Mouse (Mus musculus) layer of hippocampus, postnatal 25 days (tissue): ENCODE results near the gene Serpina3n. TPM values are rescaled to one million over a fixed set of nuclear protein-coding genes. Genes with fewer than 3 reads are reported as not detected.
"Not testable (repeated sequence)": the region's sequence is repeated elsewhere in the genome, so short reads cannot be mapped to it uniquely, and the experiment has no call there.

Experiments
- DNase-seq, 2 experiments: peaks; one replicate each; pipeline ENCODE4 v3.0.0; 2022; ENCODE audit warnings: mixed read lengths in 2 of 2, low spot score in 1 of 2; ENCODE audit errors: extremely low spot score in 1 of 2
- total RNA-seq, 2 experiments: library from RNA; stranded (reverse); gene quantifications; 2 replicates each; pipeline ENCODE4 v1.2.3; 2021

Gene Serpina3n
- 10 to 100 TPM; 72.2 to 78.7 TPM for total RNA-seq

DNA sequence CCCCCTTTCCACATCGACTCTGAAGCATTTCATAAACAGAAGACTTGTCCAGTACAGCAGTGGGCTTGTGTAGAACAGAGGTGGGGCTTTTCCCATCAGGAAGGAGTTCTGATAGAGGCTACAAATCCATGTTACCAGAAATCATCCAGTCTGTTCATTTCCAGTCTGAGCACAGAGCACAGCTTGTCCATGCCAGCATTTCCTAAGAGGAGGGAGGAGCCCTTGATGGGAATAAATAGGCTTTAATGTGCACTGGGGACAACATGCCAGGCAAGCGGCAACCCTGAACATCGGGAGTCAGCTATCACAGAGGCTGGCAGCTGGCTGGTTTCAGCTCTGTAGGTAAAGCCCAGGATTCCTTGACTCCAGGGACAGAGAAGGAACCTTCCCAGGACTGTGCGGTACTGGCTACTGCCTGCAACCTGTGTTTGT lies at the start of gene Serpina3n:
Serpina3n (plus strand) TSS at position 276 of the 432 bp plus-strand sequence.
- peak in 1 of 2 experiments; percentile 27 for DNase-seq

DNA sequence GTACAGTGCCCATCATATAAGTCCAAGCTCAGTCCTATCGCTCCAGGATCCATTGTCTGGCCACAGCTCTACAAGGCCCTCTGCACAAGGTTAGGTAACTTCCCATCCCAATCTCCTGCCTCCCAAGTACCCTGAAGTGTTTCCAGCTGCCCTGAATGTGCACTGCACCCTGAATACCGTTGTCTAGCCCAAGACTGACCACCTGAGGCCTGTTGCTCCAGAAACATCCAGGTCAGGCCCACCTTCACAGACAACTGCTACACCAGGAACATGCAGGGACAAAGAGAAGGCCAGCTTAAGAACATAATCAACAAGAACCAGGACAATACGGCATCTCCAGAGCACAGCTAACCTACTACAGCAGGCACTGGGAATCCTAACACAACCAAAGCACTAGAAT lies 36.5 kb upstream of the Serpina3n start:
- DNase-seq, result no peak

- DNase-seq, result not testable (repeated sequence)
Measured at GRCm38 (mm10) chr12:104377179-104377578, 29.4 kb upstream of the Serpina3n start.

DNA sequence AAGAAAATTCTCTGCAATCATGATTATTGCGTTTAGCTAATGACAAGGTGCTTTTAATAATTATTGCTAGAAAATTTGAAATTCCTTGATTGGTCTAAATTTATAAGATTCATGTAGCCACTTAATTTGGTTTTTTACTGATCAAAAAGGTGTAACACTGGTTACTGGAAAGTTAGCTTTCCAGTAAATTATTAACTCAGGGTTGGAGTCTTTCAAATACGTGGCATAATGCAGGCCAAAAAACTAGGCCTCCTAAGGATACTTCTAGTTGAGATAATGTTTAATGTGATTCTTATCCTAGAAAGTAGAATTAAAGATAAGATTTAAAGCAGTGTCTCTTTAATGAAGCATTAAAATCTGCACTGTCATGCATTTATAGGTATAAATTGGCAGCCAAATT lies 28.2 kb upstream of the Serpina3n start:
- not testable (repeated sequence) for DNase-seq

DNA sequence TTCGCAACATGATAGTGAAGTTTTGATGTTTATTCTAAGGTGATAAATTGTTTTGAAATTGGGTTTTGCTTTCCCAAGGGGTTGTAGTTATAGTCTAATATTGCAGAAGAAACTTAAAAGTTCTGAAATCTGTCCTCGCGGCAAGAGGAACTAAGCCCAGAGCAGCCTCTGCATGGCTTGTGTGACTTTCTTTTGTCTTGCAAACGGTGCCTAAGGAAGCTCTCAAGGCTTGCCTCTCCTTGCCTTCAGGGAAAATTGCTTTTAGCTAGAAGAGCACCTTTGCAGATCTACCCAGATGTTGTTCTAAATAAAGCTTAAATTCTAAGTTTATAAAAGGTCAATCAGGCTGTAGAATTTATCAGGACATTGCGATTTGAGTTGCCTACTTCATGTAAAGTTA lies 27.7 kb upstream of the Serpina3n start:
- not testable (repeated sequence) for DNase-seq

GRCm38 (mm10) chr12:104379856-104380255 lies 26.7 kb upstream of the Serpina3n start:
- no peak for DNase-seq

- not testable (repeated sequence) for DNase-seq
Measured at GRCm38 (mm10) chr12:104381071-104381604, 25.4 kb upstream of the Serpina3n start.

DNA sequence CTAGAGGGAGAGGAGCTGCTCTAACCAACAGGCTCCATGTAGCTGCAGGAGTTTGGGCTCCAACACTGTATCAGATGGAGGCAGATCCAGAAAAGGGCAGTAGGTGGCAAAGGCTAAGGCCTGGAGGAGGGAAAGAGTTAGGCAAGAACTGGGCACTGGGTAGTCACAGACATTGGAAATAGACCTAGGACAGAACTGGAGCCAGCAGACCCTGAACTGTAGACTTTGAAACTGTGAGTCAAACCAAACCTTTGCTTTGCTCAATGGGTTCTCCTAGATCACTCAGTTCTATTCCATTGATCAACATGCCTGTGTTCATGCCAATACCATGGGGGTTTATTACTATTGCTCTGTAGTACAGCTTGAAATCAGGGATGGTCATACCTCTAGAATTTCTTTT lies 20.5 kb upstream of the Serpina3n start:
- DNase-seq, result not testable (repeated sequence)

DNA sequence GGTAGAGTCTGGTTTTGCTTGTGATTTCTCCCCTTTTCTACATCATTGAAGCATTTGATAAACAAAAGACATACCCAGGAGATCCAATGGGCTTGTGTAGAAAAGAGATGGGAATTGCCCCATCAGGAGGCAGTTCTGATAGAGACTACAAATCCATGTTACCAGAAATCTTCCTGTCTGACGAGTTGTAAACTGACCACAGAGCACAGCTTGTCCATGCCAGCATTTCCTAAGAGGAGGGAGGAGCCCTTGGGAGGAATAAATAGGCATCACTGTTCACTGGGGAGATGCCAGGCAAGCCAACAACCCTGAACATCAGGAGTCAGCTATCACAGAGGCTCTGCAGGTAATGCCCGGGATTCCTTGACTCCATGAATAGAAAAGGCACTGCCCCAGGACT lies 19.7 kb upstream of the Serpina3n start:
- not testable (repeated sequence) for DNase-seq

GRCm38 (mm10) chr12:104388477-104388876 lies 18.1 kb upstream of the Serpina3n start:
- no peak for DNase-seq

DNA sequence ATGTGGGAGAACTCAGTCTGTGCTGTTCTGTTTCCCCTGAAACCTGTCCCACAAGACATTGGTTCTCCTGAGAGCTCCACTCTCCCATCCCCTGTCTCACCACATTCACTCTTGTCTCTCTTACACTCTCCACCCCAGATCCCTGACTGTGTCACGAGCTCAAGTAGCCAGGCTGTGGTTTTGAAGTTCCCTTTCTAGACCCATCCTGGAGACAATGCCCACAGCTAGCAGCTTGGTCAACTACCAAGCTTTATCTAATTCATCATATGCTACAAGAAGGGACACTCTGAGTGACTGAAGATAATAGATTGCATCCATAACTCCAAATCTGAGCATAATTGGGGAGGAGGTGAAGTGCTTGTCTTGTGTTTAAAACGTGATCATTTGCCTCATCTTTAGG lies 15.5 kb upstream of the Serpina3n start:
- not testable (repeated sequence) for DNase-seq

GRCm38 (mm10) chr12:104403968-104404367 lies 2.6 kb upstream of the Serpina3n start:
- no peak for DNase-seq

- DNase-seq, result no peak
Measured at GRCm38 (mm10) chr12:104412507-104412906, 6.0 kb downstream of the Serpina3n start.

DNA sequence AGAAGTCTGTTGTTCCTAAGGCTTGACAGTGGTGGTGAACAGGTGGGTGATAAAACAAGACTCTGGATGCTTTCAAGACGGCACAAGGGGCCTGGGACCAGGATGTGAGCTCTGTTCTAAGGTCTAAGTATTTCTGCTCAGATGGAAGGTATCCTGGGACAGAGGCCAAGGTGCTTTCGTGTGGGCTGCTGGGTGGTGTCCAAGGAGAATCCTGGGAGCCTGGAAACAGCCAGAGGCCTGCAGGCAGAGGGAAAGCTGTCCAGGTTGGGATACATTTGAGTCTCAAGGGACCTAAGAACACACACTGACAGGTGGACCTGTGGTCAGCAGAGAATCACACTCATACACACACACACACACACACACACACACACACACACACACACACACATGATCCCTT lies 8.0 kb downstream of the Serpina3n start:
- no peak for DNase-seq

GRCm38 (mm10) chr12:104415625-104416315 lies 9.2 kb downstream of the Serpina3n start:
- peak in 1 of 2 experiments; percentile 28 for DNase-seq

- DNase-seq, result peak; percentile 88 to 96
Measured at GRCm38 (mm10) chr12:104418340-104419135, 12.0 kb downstream of the Serpina3n start.

DNA sequence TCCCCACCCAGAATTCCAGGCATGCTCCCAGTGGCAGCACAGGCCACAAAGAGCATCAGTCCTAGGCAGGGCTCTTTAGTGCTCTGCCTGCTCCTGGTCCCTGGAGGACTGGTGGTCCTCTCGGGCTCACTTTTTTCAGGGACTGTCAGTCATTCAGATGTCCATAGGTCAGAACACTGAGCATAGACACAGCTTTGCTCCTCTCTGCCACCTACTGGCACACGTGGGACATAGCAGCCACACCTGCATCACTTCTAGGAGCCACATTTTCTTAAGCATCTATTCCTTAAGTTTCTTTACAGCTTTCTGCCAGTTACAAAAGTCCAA lies 12.6 kb downstream of the Serpina3n start:
- DNase-seq, result no peak

DNA sequence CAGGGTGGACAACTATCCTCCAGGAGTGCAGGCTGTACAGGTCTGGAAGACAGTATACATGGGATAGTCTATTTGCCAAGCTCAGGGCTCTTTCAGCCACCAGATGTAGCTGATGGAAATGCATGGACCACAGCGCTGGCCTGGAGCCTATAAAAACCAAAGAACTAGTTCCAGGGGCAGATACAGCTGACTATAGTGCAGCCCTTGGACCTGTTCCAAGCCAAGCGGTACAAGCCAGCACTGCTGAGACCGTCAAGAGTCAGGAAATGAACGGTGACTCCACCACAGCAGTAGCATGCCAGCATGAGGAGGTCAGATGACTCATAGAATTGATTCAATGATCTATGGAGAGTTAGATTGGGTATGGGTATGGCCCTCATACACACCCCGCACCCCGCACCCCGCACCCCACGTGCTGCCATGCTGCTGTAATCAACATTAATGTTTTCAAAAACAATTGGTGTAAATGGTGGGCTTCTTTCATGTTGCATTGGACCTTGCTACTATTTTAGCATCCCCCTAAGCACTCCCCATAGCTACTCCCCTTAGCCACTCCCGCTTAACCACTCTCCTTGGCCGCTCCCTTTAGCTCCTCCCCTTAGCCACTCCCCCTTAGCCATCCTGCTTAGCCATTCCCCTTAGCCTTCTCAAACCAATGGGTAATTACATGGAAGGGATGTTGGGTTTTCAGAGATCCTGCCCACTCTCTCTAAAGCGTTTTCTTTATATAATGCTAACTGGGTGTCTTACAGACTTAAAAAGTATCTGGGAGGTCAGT lies 16.3 kb downstream of the Serpina3n start:
- no peak for DNase-seq

- no peak for DNase-seq
Measured at GRCm38 (mm10) chr12:104425591-104425990, 19.1 kb downstream of the Serpina3n start.

GRCm38 (mm10) chr12:104426915-104427314 lies 20.4 kb downstream of the Serpina3n start:
- DNase-seq, result no peak

GRCm38 (mm10) chr12:104431359-104431758 lies 24.8 kb downstream of the Serpina3n start:
- no peak for DNase-seq
